Mouse (Mus musculus) kidney, postnatal 10 days (tissue): ENCODE results near the gene Med20.
A peak's percentile ranks its signal among the peaks of the same experiment; 100 is the strongest.
"Not testable (repeated sequence)": the region's sequence is repeated elsewhere in the genome, so short reads cannot be mapped to it uniquely, and the experiment has no call there.

Experiments used
- DNase-seq: peaks from one replicate; pipeline ENCODE4 v3.0.0; 2021; ENCODE audit warnings: mixed read lengths

Med20 gene

DNA sequence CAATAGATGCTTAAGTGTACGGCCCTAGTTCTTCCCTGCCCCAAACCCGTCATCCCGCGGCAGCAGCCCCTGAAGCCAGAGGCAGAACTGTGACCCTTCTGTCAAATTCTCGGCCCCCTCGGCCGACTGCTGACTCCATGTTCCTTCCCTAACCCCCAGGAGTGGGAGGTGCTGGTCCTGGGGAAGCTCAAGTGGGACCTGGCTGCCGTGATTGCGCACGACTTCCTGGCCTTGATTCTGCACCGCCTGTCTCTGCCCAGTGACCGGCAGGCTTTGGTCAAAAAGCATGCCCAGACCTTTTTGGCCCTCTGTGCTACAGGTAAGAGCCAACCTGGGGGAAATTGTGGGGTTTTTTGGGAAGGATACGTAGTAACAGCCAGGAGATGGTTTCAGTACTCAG, 14.1 kb upstream of the Med20 start:
- DNase-seq, result peak; percentile 18

GRCm38 (mm10) chr17:47597838-47598579, 13.4 kb upstream of the Med20 start:
- DNase-seq, result peak; percentile 51

GRCm38 (mm10) chr17:47598580-47599304, 12.6 kb upstream of the Med20 start:
- not testable (repeated sequence) for DNase-seq

DNA sequence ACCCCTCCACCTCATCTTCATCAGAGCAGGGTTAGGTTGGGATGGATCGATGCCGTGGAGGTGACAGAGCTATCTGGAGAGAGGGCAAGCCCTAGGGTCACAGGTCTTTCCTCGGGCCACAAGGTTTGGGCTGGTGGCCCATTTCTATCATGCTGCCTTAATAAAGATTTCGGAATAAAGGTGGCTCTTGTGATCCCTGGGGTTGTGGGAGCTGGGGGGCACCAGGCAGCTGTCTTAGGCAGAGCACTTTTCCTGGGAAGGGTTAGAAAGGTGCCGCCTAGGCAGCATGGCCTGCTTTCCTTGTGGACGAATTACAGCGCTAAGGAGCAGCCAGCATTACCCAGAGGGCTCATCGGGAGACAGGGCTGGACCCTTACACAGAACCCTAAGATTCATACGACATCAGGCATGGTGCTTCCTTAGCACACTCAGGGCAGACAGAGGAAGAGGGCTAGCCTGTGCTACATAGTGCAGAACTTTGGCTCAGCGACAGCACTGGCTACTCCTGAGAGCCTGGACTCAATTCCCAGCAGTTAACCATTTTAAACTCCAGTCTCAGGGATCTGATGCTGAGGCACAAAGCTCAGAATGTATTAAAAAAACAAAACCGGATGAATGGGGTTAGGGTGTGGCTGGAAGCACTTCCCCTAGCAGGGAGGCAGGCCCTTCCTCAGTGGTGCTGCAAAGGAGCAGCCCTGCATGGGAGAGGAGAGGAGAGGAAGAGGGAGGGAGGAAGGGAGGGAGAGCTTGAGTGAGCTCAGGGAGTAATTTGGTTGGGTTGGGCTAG, 11.7 kb upstream of the Med20 start:
- DNase-seq, result peak; percentile 38

DNA sequence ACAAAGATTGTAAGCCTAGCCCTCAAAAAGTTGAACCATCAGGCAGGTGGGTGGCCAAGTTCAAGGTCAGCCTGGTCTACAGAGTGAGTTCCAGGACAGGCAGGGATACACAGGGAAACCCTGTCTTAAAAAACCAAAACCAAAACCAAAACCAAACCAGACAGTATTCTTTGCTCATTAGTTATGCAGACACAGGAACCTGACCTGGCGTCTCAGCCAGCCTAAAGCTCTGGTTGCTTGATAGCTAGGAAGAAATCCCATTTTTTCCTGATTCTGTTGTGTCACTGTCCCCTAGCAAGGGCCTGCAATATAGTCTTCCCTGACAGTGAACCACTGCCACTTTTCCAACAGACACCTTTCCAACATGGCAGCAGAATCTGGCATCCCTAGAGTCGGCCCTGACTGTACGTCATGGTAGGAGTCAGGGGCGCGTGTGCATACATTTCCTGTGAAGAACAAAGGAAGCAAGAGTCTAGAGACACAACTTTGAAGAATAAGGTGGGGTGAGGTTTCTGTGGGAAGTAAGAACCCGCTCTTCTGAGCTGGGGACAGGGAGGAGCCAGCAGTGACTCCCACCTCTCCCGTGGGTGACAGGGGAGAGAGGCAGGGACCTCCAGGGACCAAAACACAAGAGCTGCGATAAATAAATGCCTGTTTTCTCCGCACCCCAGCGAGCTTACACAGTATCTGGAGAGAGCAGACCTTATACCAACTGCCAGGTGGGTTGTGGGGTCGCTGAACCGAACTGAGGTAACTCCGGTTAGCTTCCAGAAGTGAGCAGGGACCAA, 10.6 kb upstream of the Med20 start:
- DNase-seq, result no peak

DNA sequence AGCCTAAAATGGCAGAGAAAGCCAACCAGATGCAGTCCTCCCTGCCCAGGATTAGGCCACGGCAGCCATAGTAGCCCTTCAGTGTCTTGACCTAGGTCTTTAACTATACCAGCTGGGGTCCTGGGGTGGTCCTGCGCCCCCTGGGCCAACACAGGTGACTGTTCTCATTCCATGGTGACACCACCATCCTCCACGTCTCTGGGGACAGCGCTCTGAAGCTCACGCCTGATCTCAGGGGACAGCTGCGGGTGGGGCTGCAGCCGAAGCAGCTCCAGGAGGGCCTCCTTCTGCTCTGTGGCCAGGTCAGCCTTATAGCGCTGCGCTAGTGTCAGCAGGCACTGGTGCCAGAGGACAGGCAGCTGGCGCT, 10.0 kb upstream of the Med20 start:
- DNase-seq, result no peak

- DNase-seq, result no peak
Observed at GRCm38 (mm10) chr17:47602289-47602688, 9.1 kb upstream of the Med20 start.

- peak; percentile 55 for DNase-seq
Observed at GRCm38 (mm10) chr17:47606220-47606619, 5.2 kb upstream of the Med20 start.

- no peak for DNase-seq
Observed at GRCm38 (mm10) chr17:47609182-47609581, 2.2 kb upstream of the Med20 start.

DNA sequence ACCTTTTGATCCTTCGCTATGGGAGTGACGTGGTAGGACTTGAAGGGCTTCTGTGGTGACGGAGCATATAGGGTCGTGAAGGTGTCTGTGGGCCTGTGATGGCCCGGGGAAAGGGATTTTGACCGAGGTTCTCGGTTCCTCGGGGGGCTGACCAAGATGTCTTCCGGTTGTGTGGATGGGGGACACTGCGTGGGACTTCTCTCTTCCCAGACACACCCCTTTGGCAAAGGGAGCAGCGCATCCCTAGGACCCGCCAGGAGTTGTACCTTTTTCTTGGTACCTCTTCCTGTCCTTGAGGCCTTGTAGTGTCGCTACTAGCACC, 240 bp downstream of the Med20 start:
- DNase-seq, result no peak

- peak; percentile 60 for DNase-seq
Observed at GRCm38 (mm10) chr17:47614018-47614417, 2.6 kb downstream of the Med20 start.

GRCm38 (mm10) chr17:47616119-47616518, 4.7 kb downstream of the Med20 start:
- DNase-seq, result no peak

GRCm38 (mm10) chr17:47616652-47617051, 5.3 kb downstream of the Med20 start:
- no peak for DNase-seq

- no peak for DNase-seq
Observed at GRCm38 (mm10) chr17:47617605-47618307, 6.4 kb downstream of the Med20 start.

DNA sequence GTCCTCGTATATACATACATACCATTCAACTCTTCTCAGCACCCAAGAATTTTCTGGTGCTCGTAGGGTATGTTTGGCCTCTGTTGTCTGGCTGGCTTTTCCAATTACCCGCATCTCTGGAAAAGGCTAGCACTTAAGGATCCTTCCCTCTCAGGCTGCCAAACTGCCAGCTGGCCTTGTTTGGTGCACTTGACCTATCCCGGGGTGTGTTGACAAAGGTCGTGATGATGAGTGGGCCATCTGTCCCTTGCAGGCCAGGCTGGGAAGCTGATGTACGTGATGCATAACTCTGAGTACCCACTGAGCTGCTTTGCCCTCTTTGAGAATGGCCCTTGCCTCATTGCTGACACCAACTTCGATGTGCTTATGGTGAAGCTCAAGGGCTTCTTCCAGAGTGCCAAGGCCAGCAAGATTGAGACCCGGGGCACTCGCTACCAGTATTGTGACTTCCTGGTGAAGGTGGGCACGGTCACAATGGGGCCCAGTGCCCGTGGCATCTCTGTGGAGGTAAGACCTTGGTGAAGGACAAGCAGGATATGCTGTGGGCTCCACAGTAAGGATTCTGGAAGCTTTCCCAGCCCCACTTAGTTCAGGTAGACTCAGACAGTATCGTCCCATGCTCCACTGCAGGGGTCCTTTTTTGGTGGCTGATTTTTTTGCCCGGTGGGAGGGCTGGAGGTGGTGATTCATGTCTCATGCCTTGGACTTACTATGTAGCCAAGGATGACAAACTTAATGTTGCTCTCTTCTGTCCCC, 7.4 kb downstream of the Med20 start:
- DNase-seq, result no peak

- no peak for DNase-seq
Observed at GRCm38 (mm10) chr17:47622912-47623554, 11.7 kb downstream of the Med20 start.

DNA sequence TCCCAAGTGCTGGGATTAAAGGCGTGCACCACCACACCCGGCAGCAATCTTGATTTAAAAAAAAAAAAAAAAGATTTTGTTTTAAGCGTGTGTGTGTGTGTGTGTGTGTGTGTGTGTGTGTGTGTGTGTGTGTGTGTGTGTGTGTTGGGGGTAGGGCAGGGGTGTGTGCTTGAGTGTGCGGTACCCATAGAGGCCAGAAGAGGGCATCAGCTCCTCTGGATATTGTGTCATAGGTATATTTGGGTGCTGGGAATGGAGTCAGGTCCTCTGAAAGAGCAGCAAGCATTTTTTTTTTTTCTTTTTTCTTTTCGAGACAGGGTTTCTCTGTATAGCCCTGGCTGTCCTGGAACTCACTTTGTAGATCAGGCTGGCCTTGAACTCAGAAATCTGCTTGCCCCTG, 13.2 kb downstream of the Med20 start:
- DNase-seq, result not testable (repeated sequence)

DNA sequence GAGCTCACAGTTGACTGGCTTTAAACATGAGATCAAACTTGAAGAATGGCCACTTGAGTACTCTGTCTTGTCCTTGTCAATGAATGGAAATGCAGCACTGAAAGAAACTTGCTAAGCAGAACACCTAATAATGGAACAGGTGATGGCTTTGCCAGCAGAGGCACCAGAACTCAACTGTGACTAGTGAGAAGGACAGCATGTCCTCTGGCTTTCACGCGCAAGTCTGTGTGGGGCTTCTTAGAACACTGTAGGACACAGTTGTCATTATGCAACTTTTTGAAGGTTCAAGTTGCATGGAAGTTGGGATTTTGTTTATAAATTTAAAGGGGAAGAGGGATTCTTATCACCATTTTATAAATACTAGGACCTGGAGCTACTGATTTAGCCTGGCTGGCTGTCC, 13.7 kb downstream of the Med20 start:
- no peak for DNase-seq

DNA sequence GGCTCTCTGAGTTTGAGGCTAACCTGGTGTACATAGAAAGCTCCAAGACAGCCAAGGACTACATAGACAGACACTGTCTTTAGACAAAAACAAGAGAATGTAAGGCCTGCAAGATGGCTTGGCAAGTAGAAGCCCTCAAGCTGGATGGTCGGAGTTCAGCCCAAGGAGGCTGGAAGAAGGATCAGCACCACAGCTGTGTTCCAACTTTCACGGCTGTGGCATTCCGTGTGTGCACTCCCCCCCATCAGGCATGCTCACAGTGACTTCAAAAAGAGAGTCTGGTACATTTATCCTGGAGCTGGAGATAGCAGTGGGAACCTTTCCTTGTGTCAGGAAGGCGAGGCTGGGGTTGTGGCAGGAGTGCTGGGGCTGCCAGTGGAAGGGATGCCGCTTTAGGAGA, 14.6 kb downstream of the Med20 start:
- DNase-seq, result no peak

- no peak for DNase-seq
Observed at GRCm38 (mm10) chr17:47627791-47628190, 16.4 kb downstream of the Med20 start.
